Comparison of ENCODE assay signal across 18 mouse cellular contexts in the genomic region with DNA sequence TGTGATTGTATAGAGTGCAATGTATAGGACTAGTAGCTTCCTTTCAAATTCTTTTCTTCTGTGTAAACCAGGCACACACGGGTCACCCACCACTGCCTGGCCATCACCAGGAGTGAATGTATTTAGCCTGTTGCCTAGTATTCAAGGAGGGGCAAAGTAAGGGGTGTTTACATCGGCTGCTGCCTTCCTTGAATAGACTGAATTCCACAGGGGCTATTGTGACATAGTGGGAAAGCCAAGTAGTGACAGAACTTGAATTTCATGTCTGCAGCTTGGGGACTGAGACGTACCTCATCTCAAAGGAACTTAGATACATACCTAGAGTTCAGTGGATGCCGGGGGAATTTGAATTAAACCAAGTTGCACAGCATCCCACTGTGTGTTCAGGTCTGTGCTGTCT. TPM values are rescaled to one million over a fixed set of nuclear protein-coding genes. Genes with fewer than 3 reads are reported as not detected.
DNase-seq lines count a peak whose midpoint lies in the region; ATAC-seq and TF ChIP-seq lines count a peak whose summit lies in the region.
"Had no signal": no experiment of that assay in that cellular context is flagged by ENCODE, and none has a peak within 500 bp of the region (broad histone marks: within the 10 kb centered on the region; RNA-seq: fewer than 3 reads in every experiment).

No protein-coding gene starts in this region.

- H3K36me3 ChIP-seq in limb, embryonic 14.5 days (ENCODE audit: control insufficient read depth, insufficient read depth, low read length), result no peaks in the 10 kb centered on the region
- H3K36me3 ChIP-seq in limb, embryonic 10.5 days, result no peaks in the 10 kb centered on the region
- H3K36me3 ChIP-seq in embryonic facial prominence, embryonic 10.5 days (replicated peaks), result 0 out of 2 replicates have a peak, but pooled peaks cover 12% of the 10 kb centered on the region
- H3K36me3 ChIP-seq: stomach, embryonic 15.5 days had no signal

- no peak overlapping the region for H3K9ac ChIP-seq in limb, embryonic 14.5 days (ENCODE audit: low read depth, low read length, severe bottlenecking)
- H3K9ac ChIP-seq: liver, embryonic 14.5 days; stomach, embryonic 15.5 days had no signal

- H3K4me3 ChIP-seq in limb, embryonic 14.5 days (replicated peaks; ENCODE audit: low read length), result no peak overlapping the region
- H3K4me3 ChIP-seq in limb, embryonic 10.5 days, result no peak overlapping the region
- no peak overlapping the region for H3K4me3 ChIP-seq in embryonic facial prominence, embryonic 10.5 days
- H3K4me3 ChIP-seq: stomach, embryonic 15.5 days had no signal

- H3K4me2 ChIP-seq in limb, embryonic 14.5 days (replicated peaks; ENCODE audit: low read depth, low read length, severe bottlenecking), result no peak overlapping the region
- H3K4me2 ChIP-seq: stomach, embryonic 15.5 days had no signal

- H3K27ac ChIP-seq in limb, embryonic 14.5 days (replicated peaks; ENCODE audit: low read depth, low read length), result no peak overlapping the region
- H3K27ac ChIP-seq in limb, embryonic 10.5 days, result no peak overlapping the region
- H3K27ac ChIP-seq in embryonic facial prominence, embryonic 10.5 days (replicated peaks), result peak overlapping the region; percentile 55; the same call in 1 of the 2 replicates
- H3K27ac ChIP-seq: liver, embryonic 14.5 days had no signal

- no peaks in the 10 kb centered on the region for H3K27me3 ChIP-seq in limb, embryonic 14.5 days (ENCODE audit: control insufficient read depth, insufficient read depth, low read length)
- H3K27me3 ChIP-seq in limb, embryonic 10.5 days (ENCODE audit: low read depth, poor library complexity, severe bottlenecking), result no peaks in the 10 kb centered on the region
- no peaks in the 10 kb centered on the region for H3K27me3 ChIP-seq in embryonic facial prominence, embryonic 10.5 days (replicated peaks; ENCODE audit: low read depth, poor library complexity, severe bottlenecking)
- H3K27me3 ChIP-seq: stomach, embryonic 15.5 days had no signal

- H3K9me3 ChIP-seq in limb, embryonic 14.5 days (ENCODE audit: control insufficient read depth, low read length), result no peaks in the 10 kb centered on the region
- H3K9me3 ChIP-seq in limb, embryonic 10.5 days (replicated peaks), result no peaks in the 10 kb centered on the region
- no peaks in the 10 kb centered on the region for H3K9me3 ChIP-seq in embryonic facial prominence, embryonic 10.5 days
- H3K9me3 ChIP-seq: stomach, embryonic 15.5 days had no signal

- no peak for TF ChIP-seq POLR2A in limb, embryonic 14.5 days (IDR thresholded peaks at IDR 0.05; ENCODE audit: borderline replicate concordance, extremely low read depth, insufficient read depth, insufficient read length)

- 61% methylated on average over 4 of the region's 4 CpGs for WGBS in limb, embryonic 14.5 days
- WGBS in limb, embryonic 10.5 days, result 71% methylated on average over 4 of the region's 4 CpGs
- WGBS in embryonic facial prominence, embryonic 10.5 days, result 56% methylated on average over 4 of the region's 4 CpGs

- no peaks in the 10 kb centered on the region for H3K4me1 ChIP-seq in limb, embryonic 14.5 days (ENCODE audit: control insufficient read depth, insufficient read depth, low read length)
- H3K4me1 ChIP-seq in limb, embryonic 10.5 days, result no peaks in the 10 kb centered on the region
- H3K4me1 ChIP-seq in embryonic facial prominence, embryonic 10.5 days, result peaks cover 32% of the 10 kb centered on the region

- ATAC-seq in limb, embryonic 14.5 days (ENCODE audit: low FRiP score, low read depth), result no peak
- ATAC-seq: CD4-positive, CD25-positive, alpha-beta regulatory T cell, adult 4 months had no signal

- peak; percentile 32 for DNase-seq in limb, embryonic 14.5 days (ENCODE audit: low spot score)
- no peak for DNase-seq in limb, embryonic 10.5 days (ENCODE audit: low spot score)
- DNase-seq in Muller cell, postnatal 12 days (ENCODE audit: inconsistent ontology term), result peak; percentile 78
- DNase-seq in embryonic facial prominence, embryonic 10.5 days (ENCODE audit: low spot score), result no peak
- peak; percentile 57 for DNase-seq in lung, postnatal 25 days (ENCODE audit: low spot score)
- DNase-seq in cerebellum, postnatal 4 days (ENCODE audit: low spot score in 2 of 2), result no peak
- DNase-seq in neural tube, embryonic 10.5 days (ENCODE audit: extremely low spot score, low spot score), result no peak
- DNase-seq: adrenal gland, postnatal 25 days; cerebellum, postnatal 10 days; gastrocnemius, postnatal 14 days; kidney, adult 2 months; kidney, postnatal 25 days; right cerebral cortex, adult 18-20 months; spleen, adult 18-20 months; thymus, postnatal 4 days had no signal

RNA-seq across cellular contexts. Expression of gene Prdm10, which starts 41.2 kb away (rescaled TPM):
- polyA plus RNA-seq in limb, embryonic 14.5 days (2012; rRNA removed), result 14.6 and 17.5 TPM in 2 replicates
- 5.2 and 5.5 TPM in 2 replicates for polyA plus RNA-seq in limb, embryonic 14.5 days (2014; fragmentation: Nextera tagmentation; extraction: Ambion mirVana)
- 7.3 and 7.5 TPM in 2 replicates for polyA plus RNA-seq in limb, embryonic 10.5 days (2016; fragmentation: Nextera tagmentation; extraction: Ambion mirVana)
- 8.1 and 8.3 TPM in 2 replicates for polyA plus RNA-seq in embryonic facial prominence, embryonic 10.5 days (2016; fragmentation: Nextera tagmentation; extraction: Ambion mirVana)

Comparison
In these comparisons a context has a peak if more than half of its experiments do, and no peak if none do; other contexts are left out.
1. DNase-seq: peak in limb, embryonic 14.5 days (single experiment), Muller cell, postnatal 12 days (single experiment) and lung, postnatal 25 days (single experiment); none in limb, embryonic 10.5 days (single experiment), embryonic facial prominence, embryonic 10.5 days (single experiment), cerebellum, postnatal 4 days (0 of 2) and neural tube, embryonic 10.5 days (single experiment).